Mouse (Mus musculus): ENCODE measurements around the gene Fgf3.

Fgf3 gene

DNA sequence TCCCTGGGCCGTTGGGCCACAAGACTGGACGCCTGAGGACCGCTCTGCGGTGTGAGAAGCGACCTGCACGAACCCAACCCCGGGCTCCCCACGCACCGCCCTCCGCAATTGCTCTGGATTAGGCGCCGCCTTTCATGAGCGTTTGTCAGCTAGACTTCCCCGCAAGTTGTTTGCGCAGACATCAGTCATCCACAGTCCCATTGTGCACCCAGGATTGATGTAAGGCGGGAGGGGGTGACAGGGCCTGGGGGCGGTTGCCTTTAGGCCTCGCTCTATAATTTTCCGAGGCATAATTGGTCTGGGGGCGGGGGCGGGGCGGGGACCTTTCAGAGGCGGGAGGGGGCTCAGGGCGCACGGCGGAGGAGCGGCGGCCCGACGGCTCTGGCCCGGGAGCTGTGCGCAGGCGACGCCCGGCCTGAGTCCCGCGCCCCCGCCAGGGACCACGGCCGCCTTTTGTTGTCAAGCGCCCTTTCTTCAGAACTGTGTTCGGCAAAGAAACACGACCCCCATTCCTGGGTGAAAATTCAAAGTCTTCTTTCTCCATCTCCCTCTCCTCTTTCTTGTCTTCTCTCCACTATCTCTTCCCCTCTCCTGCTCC, at the start of gene Fgf3:
Gene Fgf3, plus strand, starts transcription at position 193 of the 598 bp plus-strand sequence.
- no peak for DNase-seq

- peak in 1 of 2 experiments; percentile 34 for DNase-seq
Observed at GRCm38 (mm10) chr7:144788631-144789030, 49.3 kb upstream of the Fgf3 start.

DNA sequence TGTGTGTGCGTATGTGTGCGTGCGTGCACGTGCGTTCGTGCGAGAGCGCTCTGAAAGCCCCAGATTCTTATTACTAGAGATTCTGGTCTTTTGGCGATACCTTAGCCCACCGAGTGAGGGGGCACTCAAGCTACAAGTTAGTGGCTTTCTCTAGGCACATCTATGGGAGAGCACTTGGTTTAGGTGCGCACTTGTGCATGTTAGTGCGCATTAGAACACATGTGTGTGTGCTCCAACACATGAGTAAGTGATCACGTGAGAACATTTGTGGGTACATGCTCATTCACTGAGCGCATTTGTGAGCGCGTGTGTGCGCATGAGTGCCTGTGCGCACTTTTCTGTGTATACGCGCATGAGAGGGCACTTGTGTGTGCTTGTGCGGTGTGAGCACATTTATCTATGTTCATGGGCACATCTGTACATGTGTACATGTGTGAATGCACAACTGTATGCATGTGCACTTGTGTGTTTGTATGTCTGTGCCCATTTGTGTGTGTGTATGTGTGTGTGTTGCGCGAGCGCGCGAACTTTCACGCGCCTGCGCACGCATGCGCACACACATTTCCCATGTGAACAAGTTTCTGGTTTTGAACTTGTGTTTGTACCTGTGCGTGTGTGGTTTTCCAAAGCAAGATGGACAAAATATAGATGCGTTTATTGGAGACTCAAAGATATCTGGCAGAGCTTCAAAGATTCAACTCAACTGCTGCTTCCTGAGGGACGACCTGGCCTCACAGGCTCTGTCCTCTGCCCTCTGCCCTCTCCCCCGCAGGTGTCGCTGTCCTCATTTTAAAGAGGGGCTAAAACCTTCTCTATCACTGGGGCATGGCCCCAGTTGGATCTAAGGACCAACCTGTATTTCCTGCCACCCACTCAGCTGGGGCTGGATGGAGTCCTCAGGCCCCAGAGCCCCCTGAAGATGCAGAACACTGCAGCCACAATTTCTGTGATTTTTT, 48.0 kb upstream of the Fgf3 start:
- no peak for DNase-seq

GRCm38 (mm10) chr7:144791426-144791825, 46.5 kb upstream of the Fgf3 start:
- no peak for DNase-seq

DNA sequence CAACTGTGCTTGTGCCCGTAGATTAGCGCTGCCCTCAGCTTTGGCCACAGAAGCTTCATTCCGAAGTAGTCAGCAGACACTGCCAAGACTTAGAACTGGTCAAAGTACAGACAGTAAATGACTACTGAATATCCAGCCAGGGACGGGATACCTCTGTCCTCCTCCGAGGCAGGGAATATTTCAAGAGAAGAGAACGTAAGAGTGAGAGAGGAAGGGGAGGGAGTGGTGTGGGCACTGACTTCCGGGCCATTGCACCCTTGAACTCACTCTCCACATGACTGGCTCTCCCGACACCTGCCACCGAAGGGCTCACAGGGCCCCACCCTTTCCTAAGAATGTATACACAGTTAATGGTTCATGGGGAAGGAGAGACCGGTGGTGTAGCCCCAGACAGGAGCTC, 44.6 kb upstream of the Fgf3 start:
- DNase-seq, result no peak

DNA sequence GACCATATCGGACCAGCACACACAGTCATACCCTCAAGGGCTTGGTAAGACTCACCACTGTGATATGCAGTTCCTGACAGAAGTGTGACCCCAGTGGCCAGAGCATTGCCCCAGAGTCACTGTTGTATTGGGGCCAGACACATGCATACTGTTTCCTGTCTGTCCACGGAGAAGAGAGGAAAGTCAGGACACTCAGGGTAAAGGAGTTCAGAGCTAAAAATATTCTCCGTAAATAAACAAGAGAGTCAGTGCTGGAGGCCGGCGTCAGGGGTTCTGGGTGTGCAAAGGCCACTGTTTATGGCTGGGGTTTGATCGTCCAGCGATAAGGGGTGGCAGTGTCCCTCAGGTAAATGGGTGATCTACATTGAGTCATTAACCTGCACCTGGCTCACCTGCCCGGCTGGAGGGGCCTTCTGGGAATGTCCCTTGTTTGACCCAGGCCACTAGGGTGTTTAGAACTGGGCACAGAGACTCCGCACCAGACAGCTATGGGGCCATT, 41.9 kb upstream of the Fgf3 start:
- no peak for DNase-seq

- peak; percentile 56 for DNase-seq
Observed at GRCm38 (mm10) chr7:144796986-144797735, 40.7 kb upstream of the Fgf3 start.

- peak; percentile 21 to 46 for DNase-seq
Observed at GRCm38 (mm10) chr7:144798471-144798870, 39.4 kb upstream of the Fgf3 start.

- DNase-seq, result no peak
Observed at GRCm38 (mm10) chr7:144807036-144807435, 30.8 kb upstream of the Fgf3 start.

- no peak for DNase-seq
Observed at GRCm38 (mm10) chr7:144807976-144808577, 29.8 kb upstream of the Fgf3 start.

DNA sequence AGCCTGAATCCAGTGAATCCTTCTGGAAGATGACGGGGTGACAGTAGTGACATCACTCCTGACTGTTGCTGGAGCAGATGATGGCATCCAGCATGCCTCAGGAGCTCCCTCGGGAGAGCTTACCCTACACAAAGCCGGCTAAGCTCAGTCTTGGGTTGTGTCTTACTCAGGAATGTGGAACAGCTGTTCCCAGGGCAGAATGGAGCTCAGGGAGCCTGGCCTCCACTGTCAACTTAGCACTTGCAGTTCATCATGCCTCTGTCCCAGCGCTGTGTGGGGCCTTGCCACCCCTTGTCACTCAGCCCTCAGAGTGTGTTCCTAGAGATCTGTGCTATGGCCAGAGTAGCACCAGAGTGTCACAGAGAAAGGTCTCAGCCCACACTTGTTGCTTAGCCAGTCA, 26.4 kb upstream of the Fgf3 start:
- DNase-seq, result no peak

DNA sequence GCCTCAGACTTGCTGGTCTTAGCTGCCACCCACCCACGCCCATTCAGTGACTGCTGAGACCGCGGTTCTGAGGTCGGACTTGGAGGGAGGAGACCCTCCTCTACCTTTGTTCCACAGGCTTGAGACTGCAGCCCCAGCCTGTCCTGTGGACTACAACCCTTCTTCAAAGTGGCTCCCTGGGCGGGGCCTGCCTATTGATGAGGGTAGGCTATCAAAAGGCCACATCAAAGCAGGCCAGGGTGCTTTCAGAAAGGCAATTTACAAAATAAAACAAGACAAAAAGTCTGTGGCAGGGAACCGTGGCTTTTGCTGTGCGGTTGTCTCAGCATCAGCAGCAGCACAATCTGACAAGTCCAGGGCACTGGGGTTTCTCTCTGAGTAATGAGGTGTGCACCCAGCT, 16.0 kb upstream of the Fgf3 start:
- DNase-seq, result no peak

GRCm38 (mm10) chr7:144823988-144824387, 13.9 kb upstream of the Fgf3 start:
- peak; percentile 21 to 45 for DNase-seq

GRCm38 (mm10) chr7:144828369-144828768, 9.5 kb upstream of the Fgf3 start:
- DNase-seq, result no peak

- DNase-seq, result peak in 1 of 2 experiments; percentile 13
Observed at GRCm38 (mm10) chr7:144838522-144839503, 930 bp downstream of the Fgf3 start.

- peak in 1 of 2 experiments; percentile 53 for DNase-seq
Observed at GRCm38 (mm10) chr7:144846158-144846557, 8.3 kb downstream of the Fgf3 start.

DNA sequence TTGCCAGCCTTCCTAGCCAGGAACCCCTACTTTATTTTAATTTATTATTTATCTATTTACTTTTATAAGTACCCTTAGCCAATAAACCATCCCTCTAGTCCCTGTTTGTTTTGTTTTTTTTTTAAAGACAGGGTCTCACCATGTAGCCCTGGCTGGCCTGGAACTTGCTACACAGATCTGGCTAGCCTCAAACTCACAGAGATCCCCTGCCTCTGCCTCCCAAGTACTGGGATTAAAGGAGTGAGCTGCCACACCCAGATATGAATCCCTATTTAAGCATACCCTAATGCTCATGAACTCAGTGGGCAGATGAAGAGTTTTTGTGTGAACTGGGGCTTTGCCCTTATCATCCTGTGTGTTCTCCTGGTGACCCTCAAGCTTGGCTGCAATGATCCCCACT, 9.2 kb downstream of the Fgf3 start, which contains the start of gene Fgf4:
Gene Fgf4, plus strand, starts transcription at position 301 of the 400 bp plus-strand sequence.
- no peak for DNase-seq

- no peak for DNase-seq
Observed at GRCm38 (mm10) chr7:144851321-144851720, 13.4 kb downstream of the Fgf3 start.

- DNase-seq, result no peak
Observed at GRCm38 (mm10) chr7:144854966-144855365, 17.1 kb downstream of the Fgf3 start.

GRCm38 (mm10) chr7:144857158-144857557, 19.3 kb downstream of the Fgf3 start:
- DNase-seq, result no peak

GRCm38 (mm10) chr7:144857826-144858342, 20.0 kb downstream of the Fgf3 start:
- DNase-seq, result no peak

Measured in cerebellum, postnatal 25 days (tissue).